Mouse (Mus musculus): Measurements from ENCODE around the gene Fuom.
A peak's percentile ranks its signal among the peaks of the same experiment; 100 is the strongest.
"Not testable (repeated sequence)": the region's sequence is repeated elsewhere in the genome, so short reads cannot be mapped to it uniquely, and the experiment has no call there.

Fuom gene

GRCm38 (mm10) chr7:140101993-140102860 lies at the start of gene Fuom:
Fuom (minus strand) TSS chr7:140102441.
- peak; percentile 83 for DNase-seq (ENCODE audit: low spot score)

- DNase-seq (ENCODE audit: low spot score): no peak
Measured at GRCm38 (mm10) chr7:140144550-140144949, 42.3 kb upstream of the Fuom start.

GRCm38 (mm10) chr7:140141350-140141749 lies 39.1 kb upstream of the Fuom start:
- peak; percentile 61 for DNase-seq (ENCODE audit: low spot score)

GRCm38 (mm10) chr7:140138021-140138310 lies 35.7 kb upstream of the Fuom start:
- no peak for DNase-seq (ENCODE audit: low spot score)

- DNase-seq (ENCODE audit: low spot score): peak; percentile 99
Measured at GRCm38 (mm10) chr7:140137135-140138020, 35.1 kb upstream of the Fuom start, which contains the start of gene Mtg1. Mtg1 (plus strand) TSS chr7:140137564.

GRCm38 (mm10) chr7:140135106-140135770 lies 33.0 kb upstream of the Fuom start:
- no peak for DNase-seq (ENCODE audit: low spot score)

- not testable (repeated sequence) for DNase-seq (ENCODE audit: low spot score)
Measured at GRCm38 (mm10) chr7:140134033-140134432, 31.8 kb upstream of the Fuom start.

GRCm38 (mm10) chr7:140132184-140132583 lies 29.9 kb upstream of the Fuom start:
- not testable (repeated sequence) for DNase-seq (ENCODE audit: low spot score)

GRCm38 (mm10) chr7:140127911-140128310 lies 25.7 kb upstream of the Fuom start:
- DNase-seq (ENCODE audit: low spot score): no peak

- no peak for DNase-seq (ENCODE audit: low spot score)
Measured at GRCm38 (mm10) chr7:140126934-140127333, 24.7 kb upstream of the Fuom start.

GRCm38 (mm10) chr7:140126022-140126350 lies 23.7 kb upstream of the Fuom start:
- no peak for DNase-seq (ENCODE audit: low spot score)

GRCm38 (mm10) chr7:140125278-140126021 lies 23.2 kb upstream of the Fuom start:
- peak; percentile 94 for DNase-seq (ENCODE audit: low spot score)

GRCm38 (mm10) chr7:140124382-140124781 lies 22.1 kb upstream of the Fuom start:
- DNase-seq (ENCODE audit: low spot score): no peak

- DNase-seq (ENCODE audit: low spot score): no peak
Measured at GRCm38 (mm10) chr7:140122765-140123164, 20.5 kb upstream of the Fuom start.

GRCm38 (mm10) chr7:140121338-140121910 lies 19.2 kb upstream of the Fuom start:
- no peak for DNase-seq (ENCODE audit: low spot score)

GRCm38 (mm10) chr7:140120484-140120883 lies 18.2 kb upstream of the Fuom start:
- no peak for DNase-seq (ENCODE audit: low spot score)

- DNase-seq (ENCODE audit: low spot score): peak; percentile 82
Measured at GRCm38 (mm10) chr7:140116329-140117054, 14.3 kb upstream of the Fuom start, which contains the start of gene Echs1. Echs1 (minus strand) TSS chr7:140116476.

GRCm38 (mm10) chr7:140115583-140116328 lies 13.5 kb upstream of the Fuom start, which contains the start of gene Paox:
Paox (plus strand) TSS chr7:140115799.
- DNase-seq (ENCODE audit: low spot score): no peak

GRCm38 (mm10) chr7:140111943-140112342 lies 9.7 kb upstream of the Fuom start:
- no peak for DNase-seq (ENCODE audit: low spot score)

- no peak for DNase-seq (ENCODE audit: low spot score)
Measured at GRCm38 (mm10) chr7:140104009-140104408, 1.8 kb upstream of the Fuom start.
